Mouse (Mus musculus): Measurements from ENCODE around the gene Hcfc2. TPM values are rescaled to one million over a fixed set of nuclear protein-coding genes. Genes with fewer than 3 reads are reported as not detected.

Gene Hcfc2
- total and polyA plus RNA-seq, 2 experiments from 2014 or later = 27.0 to 27.2 TPM

DNA sequence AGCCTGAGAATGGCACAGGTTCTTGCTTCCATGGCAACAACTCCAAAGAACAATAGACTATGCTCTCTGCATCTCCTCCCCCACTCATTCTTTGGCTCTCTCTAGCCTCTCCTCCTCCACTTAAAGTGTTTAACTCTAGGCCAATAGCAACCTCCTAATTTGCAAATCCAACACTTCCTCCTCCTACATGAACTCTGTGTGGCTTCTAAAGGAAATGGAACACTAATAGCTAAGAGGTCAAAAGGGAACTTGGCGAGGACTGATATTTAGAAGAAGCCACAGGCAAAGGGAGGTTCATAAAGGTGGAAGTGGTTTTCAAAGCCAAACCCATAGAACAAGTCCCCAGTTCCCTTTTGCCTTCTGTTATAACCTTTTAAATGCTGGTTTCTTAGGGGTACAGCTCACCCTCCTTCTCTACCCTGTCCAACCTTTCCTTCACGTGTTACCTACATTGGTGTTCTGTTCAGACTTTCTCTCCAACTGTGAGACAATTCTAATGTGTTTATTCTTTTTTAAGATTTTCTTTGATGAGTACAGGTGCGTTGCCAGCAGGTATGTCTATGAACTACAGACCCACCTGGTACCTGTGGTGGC, 1.4 kb downstream of the Hcfc2 start:
- Histone ChIP-seq H3K4me2 (ENCODE audit: low read depth, low read length, poor library complexity, severe bottlenecking) (no peak overlapping the region), H3K4me1 (ENCODE audit: insufficient read depth, low read length) (peaks cover 4% of the 10 kb centered on the region; the same call in 1 of the 2 replicates), H3K27me3 (ENCODE audit: insufficient read depth, low read length) (no peaks in the 10 kb centered on the region), H3K4me3 (ENCODE audit: low read depth, low read length) (no peak overlapping the region), H3K27ac (ENCODE audit: low read depth, low read length) (no peak overlapping the region), H3K9me3 (ENCODE audit: low read length) (no peaks in the 10 kb centered on the region), H3K36me3 (ENCODE audit: insufficient read depth, low read length) (peaks cover 3% of the 10 kb centered on the region; the same call in 1 of the 2 replicates), H3K9ac (replicated peaks; ENCODE audit: low read length, poor library complexity, severe bottlenecking) (no peak overlapping the region)
- ATAC-seq (ENCODE audit: low FRiP score) (no peak), DNase-seq (ENCODE audit: low spot score) (no peak)
- WGBS = 87% methylated on average over 3 of the region's 3 CpGs
- no peak for TF ChIP-seq CTCF (IDR thresholded peaks at IDR 0.05)

- WGBS = under 1% methylated on average over 40 of the region's 42 CpGs
- peaks cover 4% of the 10 kb centered on the region; the same call in 1 of the 2 replicates for H3K4me1 ChIP-seq (ENCODE audit: insufficient read depth, low read length)
- H3K9me3 ChIP-seq (ENCODE audit: low read length) = no peaks in the 10 kb centered on the region
- H3K27me3 ChIP-seq (ENCODE audit: insufficient read depth, low read length) = no peaks in the 10 kb centered on the region
- H3K4me3 ChIP-seq (ENCODE audit: low read depth, low read length) = peak overlapping the region; percentile 98
- peak overlapping the region; percentile 85 for H3K9ac ChIP-seq (replicated peaks; ENCODE audit: low read length, poor library complexity, severe bottlenecking)
- ATAC-seq (ENCODE audit: low FRiP score) = peak; percentile 95
- H3K27ac ChIP-seq (ENCODE audit: low read depth, low read length) = peak overlapping the region; percentile 93
- TF ChIP-seq CTCF (IDR thresholded peaks at IDR 0.05) = no peak
- DNase-seq (ENCODE audit: low spot score) = peak; percentile 90
- peak overlapping the region; percentile 89 for H3K4me2 ChIP-seq (ENCODE audit: low read depth, low read length, poor library complexity, severe bottlenecking)
- peaks cover 3% of the 10 kb centered on the region; the same call in 1 of the 2 replicates for H3K36me3 ChIP-seq (ENCODE audit: insufficient read depth, low read length)
These were observed 2.8 kb downstream of the Hcfc2 start for GRCm38 (mm10) chr10:82698712-82699261.

GRCm38 (mm10) chr10:82699296-82699941, 3.5 kb downstream of the Hcfc2 start:
- Histone ChIP-seq H3K9me3 (ENCODE audit: low read length) (no peaks in the 10 kb centered on the region), H3K9ac (replicated peaks; ENCODE audit: low read length, poor library complexity, severe bottlenecking) (peak overlapping the region; percentile 85), H3K4me2 (ENCODE audit: low read depth, low read length, poor library complexity, severe bottlenecking) (peak overlapping the region; percentile 89), H3K36me3 (ENCODE audit: insufficient read depth, low read length) (peaks cover 3% of the 10 kb centered on the region; the same call in 1 of the 2 replicates), H3K27me3 (ENCODE audit: insufficient read depth, low read length) (no peaks in the 10 kb centered on the region), H3K4me1 (ENCODE audit: insufficient read depth, low read length) (peaks cover 4% of the 10 kb centered on the region; the same call in 1 of the 2 replicates), H3K4me3 (ENCODE audit: low read depth, low read length) (peak overlapping the region; percentile 98), H3K27ac (ENCODE audit: low read depth, low read length) (peak overlapping the region; percentile 93)
- no peak for TF ChIP-seq CTCF (IDR thresholded peaks at IDR 0.05)
- WGBS = under 1% methylated on average over 51 of the region's 59 CpGs
- peak; percentile 27 for DNase-seq (ENCODE audit: low spot score)
- peak; percentile 72 for ATAC-seq (ENCODE audit: low FRiP score)

DNA sequence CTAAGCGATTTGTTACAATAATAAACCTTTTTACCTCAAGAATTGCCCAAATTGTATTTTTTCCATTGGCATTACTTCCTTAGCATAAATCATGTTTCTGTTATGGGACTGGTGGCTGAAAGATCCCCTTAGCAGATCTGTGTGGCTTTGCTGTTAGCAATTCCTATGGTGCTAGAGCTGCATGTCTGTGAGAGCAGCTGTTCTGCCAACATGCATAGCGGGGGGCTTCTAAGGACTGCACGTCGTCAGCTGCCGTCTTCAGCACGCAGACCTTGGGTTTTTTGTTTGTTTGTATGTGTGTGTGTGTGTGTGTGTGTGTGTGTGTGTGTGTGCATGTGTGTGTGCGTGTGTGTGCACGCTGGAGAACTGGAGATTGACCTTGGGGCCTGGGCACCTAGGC, 45.4 kb downstream of the Hcfc2 start:
- Histone ChIP-seq H3K9me3 (ENCODE audit: low read length) (no peaks in the 10 kb centered on the region), H3K27me3 (ENCODE audit: insufficient read depth, low read length) (no peaks in the 10 kb centered on the region), H3K4me3 (ENCODE audit: low read depth, low read length) (no peak overlapping the region), H3K4me2 (ENCODE audit: low read depth, low read length, poor library complexity, severe bottlenecking) (no peak overlapping the region), H3K36me3 (ENCODE audit: insufficient read depth, low read length) (peaks cover 21% of the 10 kb centered on the region), H3K27ac (ENCODE audit: low read depth, low read length) (no peak overlapping the region), H3K4me1 (ENCODE audit: insufficient read depth, low read length) (no peaks in the 10 kb centered on the region), H3K9ac (replicated peaks; ENCODE audit: low read length, poor library complexity, severe bottlenecking) (no peak overlapping the region)
- DNase-seq (ENCODE audit: low spot score) = peak; percentile 42
- no peak for TF ChIP-seq CTCF (IDR thresholded peaks at IDR 0.05)
- 65% methylated on average over 8 of the region's 8 CpGs for WGBS
- no peak for ATAC-seq (ENCODE audit: low FRiP score)

DNA sequence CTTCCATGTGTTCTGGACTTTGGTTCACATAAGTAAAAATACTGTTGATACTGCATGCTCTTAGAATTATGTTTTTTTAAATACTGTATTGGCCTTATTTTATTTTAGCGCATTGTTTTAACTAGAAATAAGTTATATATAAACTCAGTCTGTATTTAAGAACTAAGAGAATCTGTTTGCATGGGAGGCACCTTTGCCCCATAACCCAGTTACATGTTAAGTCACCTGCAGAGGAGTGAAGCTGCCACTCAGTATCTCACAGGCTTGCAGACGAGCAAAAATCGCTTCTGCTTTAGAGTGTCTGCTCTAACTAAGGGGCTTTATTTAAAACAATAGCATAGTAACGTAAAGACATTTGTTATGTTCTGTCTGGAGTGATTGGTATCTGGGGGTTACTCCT, 45.9 kb downstream of the Hcfc2 start:
- Histone ChIP-seq H3K4me3 (ENCODE audit: low read depth, low read length) (no peak overlapping the region), H3K27me3 (ENCODE audit: insufficient read depth, low read length) (no peaks in the 10 kb centered on the region), H3K4me2 (ENCODE audit: low read depth, low read length, poor library complexity, severe bottlenecking) (no peak overlapping the region), H3K9ac (replicated peaks; ENCODE audit: low read length, poor library complexity, severe bottlenecking) (no peak overlapping the region), H3K36me3 (ENCODE audit: insufficient read depth, low read length) (peaks cover 26% of the 10 kb centered on the region), H3K9me3 (ENCODE audit: low read length) (no peaks in the 10 kb centered on the region), H3K4me1 (ENCODE audit: insufficient read depth, low read length) (no peaks in the 10 kb centered on the region), H3K27ac (ENCODE audit: low read depth, low read length) (no peak overlapping the region)
- 96% methylated on average over 4 of the region's 4 CpGs for WGBS
- DNase-seq (ENCODE audit: low spot score) = no peak
- no peak for ATAC-seq (ENCODE audit: low FRiP score)
- TF ChIP-seq CTCF (IDR thresholded peaks at IDR 0.05) = no peak

DNA sequence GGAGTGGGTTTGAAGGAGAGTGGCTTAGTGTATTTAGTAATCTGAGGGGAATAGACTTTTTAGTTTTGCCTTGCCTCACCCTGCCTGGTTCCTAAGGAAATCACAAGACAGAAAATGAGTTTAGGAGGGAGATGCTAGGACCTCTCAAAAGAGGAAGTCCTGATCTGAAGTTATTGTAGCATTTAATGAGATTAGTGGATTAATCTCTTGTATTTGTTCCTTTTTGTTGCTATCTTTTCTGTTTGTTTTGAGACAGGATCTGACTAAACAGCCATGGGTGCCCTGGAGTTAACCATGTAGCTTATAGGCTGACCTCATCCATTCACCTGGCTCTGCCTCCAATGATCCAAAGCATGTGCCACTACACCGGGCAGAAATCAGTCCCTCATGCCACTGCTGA, 46.6 kb downstream of the Hcfc2 start:
- DNase-seq (ENCODE audit: low spot score) (no peak), ATAC-seq (ENCODE audit: low FRiP score) (no peak)
- TF ChIP-seq CTCF (IDR thresholded peaks at IDR 0.05) = no peak
- no peaks in the 10 kb centered on the region for H3K27me3 ChIP-seq (ENCODE audit: insufficient read depth, low read length)
- no peak overlapping the region for H3K4me3 ChIP-seq (ENCODE audit: low read depth, low read length)
- H3K4me1 ChIP-seq (ENCODE audit: insufficient read depth, low read length) = no peaks in the 10 kb centered on the region
- no peak overlapping the region for H3K9ac ChIP-seq (replicated peaks; ENCODE audit: low read length, poor library complexity, severe bottlenecking)
- WGBS = 58% methylated on average over 1 of the region's 1 CpGs
- H3K27ac ChIP-seq (ENCODE audit: low read depth, low read length) = no peak overlapping the region
- no peak overlapping the region for H3K4me2 ChIP-seq (ENCODE audit: low read depth, low read length, poor library complexity, severe bottlenecking)
- H3K9me3 ChIP-seq (ENCODE audit: low read length) = no peaks in the 10 kb centered on the region
- H3K36me3 ChIP-seq (ENCODE audit: insufficient read depth, low read length) = peaks cover 29% of the 10 kb centered on the region
